Mouse (Mus musculus) intestine, embryonic 15.5 days (tissue): ENCODE data around the gene Pacrg. TPM values are rescaled to one million over a fixed set of nuclear protein-coding genes. Genes with fewer than 3 reads are reported as not detected.

Experiments
- ATAC-seq: fragments of 200-750 bp; cut with Nextera tagmentation; 2 replicates; pipeline ENCODE4 v1.8.0; 2017; ENCODE audit warnings: moderate TSS enrichment, moderate library complexity
- H3K27ac ChIP-seq: fragments of 300-500 bp; sonication (generic); 2 replicates; pipeline ENCODE4 v1.5.1; 2015; ENCODE audit warnings: mild to moderate bottlenecking, inconsistent platforms
- H3K27me3 ChIP-seq: fragments of 300-500 bp; sonication (generic); replicated peaks from 2 replicates; pipeline ENCODE4 v1.6.1; 2015; ENCODE audit warnings: inconsistent platforms
- H3K36me3 ChIP-seq: fragments of 300-500 bp; sonication (generic); 2 replicates; pipeline ENCODE4 v1.6.1; 2015; ENCODE audit warnings: inconsistent platforms
- H3K4me1 ChIP-seq: fragments of 300-500 bp; sonication (generic); replicated peaks from 2 replicates; pipeline ENCODE4 v1.6.1; 2015; ENCODE audit warnings: inconsistent platforms
- H3K4me2 ChIP-seq: fragments of 300-500 bp; sonication (generic); replicated peaks from 2 replicates; pipeline ENCODE4 v1.6.1; 2015; ENCODE audit warnings: mild to moderate bottlenecking, inconsistent platforms
- H3K4me3 ChIP-seq: fragments of 300-500 bp; sonication (generic); replicated peaks from 2 replicates; pipeline ENCODE4 v1.5.1; 2015; ENCODE audit warnings: inconsistent platforms
- H3K9ac ChIP-seq: fragments of 300-500 bp; sonication (generic); 2 replicates; pipeline ENCODE4 v1.6.1; 2015; ENCODE audit warnings: inconsistent platforms
- H3K9me3 ChIP-seq: fragments of 300-500 bp; sonication (generic); 2 replicates; pipeline ENCODE4 v1.6.1; 2016; ENCODE audit warnings: inconsistent platforms
- WGBS: fragments of 180-500 bp; shearing (Covaris S2); methylation state at CpG from one replicate; pipeline ENCODE4 v1.1.7; 2015; 5-methylcytosine and 5-hydroxymethylcytosine counted together
- polyA plus RNA-seq: library from polyadenylated mRNA; unstranded; fragments of >200 nt; fragmentation: Nextera tagmentation; extraction: Ambion mirVana; gene quantifications from 2 replicates; pipeline ENCODE4 v1.2.1, GENCODE M21; 2015

Gene Pacrg
- polyA plus RNA-seq, result 0.93 and 1.5 TPM in 2 replicates

- ATAC-seq, result peak; percentile 98
- Histone ChIP-seq H3K9me3 (no peaks in the 10 kb centered on the region), H3K4me1 (no peaks in the 10 kb centered on the region), H3K27me3 (no peaks in the 10 kb centered on the region), H3K36me3 (no peaks in the 10 kb centered on the region), H3K4me2 (peak within 1 kb of the TSS; percentile 88), H3K9ac (peak within 1 kb of the TSS; percentile 71), H3K27ac (no peak within 1 kb of the TSS), H3K4me3 (peak within 1 kb of the TSS; percentile 72)
- WGBS, result under 1% methylated on average over 51 of the region's 58 CpGs
Observed at GRCm38 (mm10) chr17:10840148-10840707, at the start of gene Pacrg, which contains the start of gene Prkn. Gene Pacrg (minus strand): TSS chr17:10840311. Gene Prkn (plus strand): TSS chr17:10840384.

- 36% methylated on average over 4 of the region's 4 CpGs for WGBS
- no peaks in the 10 kb centered on the region for H3K4me1 ChIP-seq
- no peak overlapping the region for H3K9ac ChIP-seq
- no peaks in the 10 kb centered on the region for H3K36me3 ChIP-seq
- H3K27ac ChIP-seq, result no peak overlapping the region
- no peaks in the 10 kb centered on the region for H3K27me3 ChIP-seq
- no peaks in the 10 kb centered on the region for H3K9me3 ChIP-seq
- no peak overlapping the region for H3K4me3 ChIP-seq
- ATAC-seq, result no peak
- H3K4me2 ChIP-seq, result no peak overlapping the region
Observed at GRCm38 (mm10) chr17:10887924-10888323, 47.8 kb upstream of the Pacrg start.

DNA sequence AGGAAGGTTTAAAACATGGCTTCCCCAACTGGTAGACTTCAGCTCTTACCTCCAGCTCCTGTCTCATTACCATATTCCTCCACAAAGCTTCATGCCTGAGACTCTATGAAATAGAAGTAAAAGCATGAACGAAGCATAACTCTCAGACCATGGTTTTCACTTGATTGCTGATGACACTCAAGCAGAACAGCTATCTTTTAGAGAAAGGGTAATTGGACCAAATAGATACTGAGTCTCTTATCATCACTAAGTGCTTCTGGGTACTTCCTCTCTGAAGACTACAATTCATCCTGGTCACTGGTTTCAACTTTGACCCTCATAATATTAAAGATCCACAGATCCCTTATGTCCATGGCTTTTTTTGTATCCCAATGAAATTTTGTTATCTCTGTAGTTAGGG lies 42.1 kb upstream of the Pacrg start:
- H3K4me1 ChIP-seq, result no peaks in the 10 kb centered on the region
- WGBS, result 94% methylated on average over 1 of the region's 1 CpGs
- H3K4me2 ChIP-seq, result no peak overlapping the region
- H3K4me3 ChIP-seq, result no peak overlapping the region
- no peaks in the 10 kb centered on the region for H3K27me3 ChIP-seq
- H3K36me3 ChIP-seq, result no peaks in the 10 kb centered on the region
- H3K9me3 ChIP-seq, result no peaks in the 10 kb centered on the region
- no peak overlapping the region for H3K9ac ChIP-seq
- ATAC-seq, result no peak
- H3K27ac ChIP-seq, result no peak overlapping the region

- no peak for ATAC-seq
Observed at GRCm38 (mm10) chr17:10878986-10879385, 38.9 kb upstream of the Pacrg start.

GRCm38 (mm10) chr17:10874208-10875187 lies 34.4 kb upstream of the Pacrg start:
- no peak overlapping the region for H3K4me2 ChIP-seq
- no peak overlapping the region for H3K9ac ChIP-seq
- no peak overlapping the region for H3K27ac ChIP-seq
- H3K36me3 ChIP-seq, result no peaks in the 10 kb centered on the region
- H3K27me3 ChIP-seq, result no peaks in the 10 kb centered on the region
- H3K4me3 ChIP-seq, result no peak overlapping the region
- no peaks in the 10 kb centered on the region for H3K9me3 ChIP-seq
- 77% methylated on average over 7 of the region's 7 CpGs for WGBS
- H3K4me1 ChIP-seq, result no peaks in the 10 kb centered on the region
- ATAC-seq, result no peak

More at GRCm38 (mm10) chr17:10878986-10879385, 38.9 kb upstream of the Pacrg start:
- H3K27me3 ChIP-seq, result no peaks in the 10 kb centered on the region
- H3K4me3 ChIP-seq, result no peak overlapping the region
- WGBS, result 74% methylated on average over 5 of the region's 5 CpGs
- H3K9me3 ChIP-seq, result no peaks in the 10 kb centered on the region
- no peak overlapping the region for H3K27ac ChIP-seq
- no peak overlapping the region for H3K4me2 ChIP-seq
- no peaks in the 10 kb centered on the region for H3K36me3 ChIP-seq
- no peak overlapping the region for H3K9ac ChIP-seq
- no peaks in the 10 kb centered on the region for H3K4me1 ChIP-seq

- no peak for ATAC-seq
- H3K4me1 ChIP-seq, result no peaks in the 10 kb centered on the region
- H3K9ac ChIP-seq, result no peak overlapping the region
- no peaks in the 10 kb centered on the region for H3K27me3 ChIP-seq
- no peaks in the 10 kb centered on the region for H3K36me3 ChIP-seq
- no peak overlapping the region for H3K4me2 ChIP-seq
- no peaks in the 10 kb centered on the region for H3K9me3 ChIP-seq
- 90% methylated on average over 3 of the region's 3 CpGs for WGBS
- H3K4me3 ChIP-seq, result no peak overlapping the region
- no peak overlapping the region for H3K27ac ChIP-seq
Observed at GRCm38 (mm10) chr17:10854207-10854606, 14.1 kb upstream of the Pacrg start.

- H3K4me1 ChIP-seq, result no peaks in the 10 kb centered on the region
- H3K27me3 ChIP-seq, result no peaks in the 10 kb centered on the region
- no peaks in the 10 kb centered on the region for H3K36me3 ChIP-seq
- H3K4me3 ChIP-seq, result peak overlapping the region; percentile 72
- peak overlapping the region; percentile 88 for H3K4me2 ChIP-seq
- peak overlapping the region; percentile 71 for H3K9ac ChIP-seq
- no peak overlapping the region for H3K27ac ChIP-seq
- no peaks in the 10 kb centered on the region for H3K9me3 ChIP-seq
- WGBS, result 2% methylated on average over 20 of the region's 20 CpGs
- ATAC-seq, result peak; percentile 67
Observed at GRCm38 (mm10) chr17:10840731-10841201, 655 bp upstream of the Pacrg start.

- no peaks in the 10 kb centered on the region for H3K36me3 ChIP-seq
- no peak overlapping the region for H3K9ac ChIP-seq
- H3K4me2 ChIP-seq, result no peak overlapping the region
- H3K27ac ChIP-seq, result no peak overlapping the region
- no peaks in the 10 kb centered on the region for H3K4me1 ChIP-seq
- 82% methylated on average over 4 of the region's 4 CpGs for WGBS
- no peaks in the 10 kb centered on the region for H3K27me3 ChIP-seq
- H3K9me3 ChIP-seq, result no peaks in the 10 kb centered on the region
- H3K4me3 ChIP-seq, result no peak overlapping the region
- ATAC-seq, result no peak
Observed at GRCm38 (mm10) chr17:10818971-10819370, 21.1 kb downstream of the Pacrg start.

DNA sequence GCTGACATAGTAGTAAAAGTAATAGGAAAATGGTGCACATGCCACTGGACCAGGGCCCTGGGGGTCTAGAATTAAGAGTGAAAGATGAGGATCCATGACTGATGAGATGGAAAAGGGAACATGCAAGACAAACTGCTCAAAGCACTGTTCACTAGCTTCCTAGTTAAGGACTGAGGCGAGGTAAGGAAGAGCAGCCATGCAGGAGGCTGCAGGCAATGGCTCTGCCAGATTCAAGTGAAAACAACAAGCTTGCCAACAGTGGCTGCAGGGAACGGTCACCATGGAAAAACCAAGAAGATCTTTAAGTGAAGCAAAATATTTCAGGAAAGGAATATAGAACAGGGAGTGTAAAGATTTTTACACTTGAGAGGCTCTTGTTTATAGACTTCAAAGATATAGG lies 31.5 kb downstream of the Pacrg start:
- no peak overlapping the region for H3K4me2 ChIP-seq
- no peaks in the 10 kb centered on the region for H3K36me3 ChIP-seq
- H3K9me3 ChIP-seq, result no peaks in the 10 kb centered on the region
- no peak overlapping the region for H3K4me3 ChIP-seq
- no peak for ATAC-seq
- H3K4me1 ChIP-seq, result no peaks in the 10 kb centered on the region
- H3K27me3 ChIP-seq, result no peaks in the 10 kb centered on the region
- no peak overlapping the region for H3K9ac ChIP-seq
- WGBS, result 79% methylated on average over 2 of the region's 2 CpGs
- H3K27ac ChIP-seq, result no peak overlapping the region

- ATAC-seq, result no peak
- WGBS, result 86% methylated on average over 13 of the region's 13 CpGs
- Histone ChIP-seq H3K4me1 (no peaks in the 10 kb centered on the region), H3K4me3 (no peak overlapping the region), H3K9me3 (no peaks in the 10 kb centered on the region), H3K9ac (no peak overlapping the region), H3K27ac (no peak overlapping the region), H3K4me2 (no peak overlapping the region), H3K36me3 (no peaks in the 10 kb centered on the region), H3K27me3 (no peaks in the 10 kb centered on the region)
Observed at GRCm38 (mm10) chr17:10807261-10807998, 32.7 kb downstream of the Pacrg start.

- H3K4me1 ChIP-seq, result no peaks in the 10 kb centered on the region
- no peak overlapping the region for H3K4me3 ChIP-seq
- H3K4me2 ChIP-seq, result no peak overlapping the region
- 79% methylated on average over 4 of the region's 4 CpGs for WGBS
- H3K9me3 ChIP-seq, result no peaks in the 10 kb centered on the region
- no peak overlapping the region for H3K9ac ChIP-seq
- H3K27me3 ChIP-seq, result no peaks in the 10 kb centered on the region
- no peaks in the 10 kb centered on the region for H3K36me3 ChIP-seq
- ATAC-seq, result no peak
- H3K27ac ChIP-seq, result no peak overlapping the region
Observed at GRCm38 (mm10) chr17:10806692-10807091, 33.4 kb downstream of the Pacrg start.

GRCm38 (mm10) chr17:10791661-10792060 lies 48.5 kb downstream of the Pacrg start:
- Histone ChIP-seq H3K4me1 (no peaks in the 10 kb centered on the region), H3K9me3 (no peaks in the 10 kb centered on the region), H3K27ac (no peak overlapping the region), H3K36me3 (no peaks in the 10 kb centered on the region), H3K27me3 (no peaks in the 10 kb centered on the region), H3K4me2 (no peak overlapping the region), H3K9ac (no peak overlapping the region), H3K4me3 (no peak overlapping the region)
- no peak for ATAC-seq
- 31% methylated on average over 3 of the region's 3 CpGs for WGBS
